Mouse (Mus musculus) heart, embryonic 12.5 days (tissue): Measurements from ENCODE around the gene Pogk. TPM values are rescaled to one million over a fixed set of nuclear protein-coding genes. Genes with fewer than 3 reads are reported as not detected.

Experiments used
- ATAC-seq: fragments of 200-750 bp; cut with Nextera tagmentation; 2 replicates; pipeline ENCODE4 v1.8.0; 2017; ENCODE audit warnings: moderate TSS enrichment, moderate library complexity; ENCODE audit not compliant: insufficient number of reproducible peaks, low FRiP score
- H3K27ac ChIP-seq: fragments of 300-500 bp; sonication (generic); 2 replicates; pipeline ENCODE4 v1.5.1; 2016; ENCODE audit warnings: mild to moderate bottlenecking, moderate library complexity; ENCODE audit not compliant: poor library complexity, severe bottlenecking
- H3K27me3 ChIP-seq: fragments of 300-500 bp; sonication (generic); replicated peaks from 2 replicates; pipeline ENCODE4 v1.6.1; 2016; ENCODE audit warnings: mild to moderate bottlenecking, moderate library complexity
- H3K36me3 ChIP-seq: fragments of 300-500 bp; sonication (generic); 2 replicates; pipeline ENCODE4 v1.6.1; 2016; ENCODE audit warnings: mild to moderate bottlenecking, moderate library complexity
- H3K4me1 ChIP-seq: fragments of 300-500 bp; sonication (generic); replicated peaks from 2 replicates; pipeline ENCODE4 v1.6.1; 2016; ENCODE audit warnings: mild to moderate bottlenecking
- H3K4me2 ChIP-seq: fragments of 300-500 bp; sonication (generic); 2 replicates; pipeline ENCODE4 v1.6.1; 2016; ENCODE audit warnings: mild to moderate bottlenecking, moderate library complexity
- H3K4me3 ChIP-seq: fragments of 300-500 bp; sonication (generic); 2 replicates; pipeline ENCODE4 v1.5.1; 2016; ENCODE audit warnings: mild to moderate bottlenecking
- H3K9ac ChIP-seq: fragments of 300-500 bp; sonication (generic); 2 replicates; pipeline ENCODE4 v1.6.1; 2016; ENCODE audit warnings: mild to moderate bottlenecking, moderate library complexity
- H3K9me3 ChIP-seq: fragments of 300-500 bp; sonication (generic); replicated peaks from 2 replicates; pipeline ENCODE4 v1.6.1; 2016; ENCODE audit warnings: mild to moderate bottlenecking, moderate library complexity
- WGBS: fragments of 180-500 bp; shearing (Covaris S2); methylation state at CpG from one replicate; pipeline ENCODE4 v1.1.7; 2016; 5-methylcytosine and 5-hydroxymethylcytosine counted together
- polyA plus RNA-seq: library from polyadenylated mRNA; unstranded; fragments of >200 nt; fragmentation: Nextera tagmentation; extraction: Ambion mirVana; gene quantifications from 2 replicates; pipeline ENCODE4 v1.2.1, GENCODE M21; 2016

Pogk gene
- polyA plus RNA-seq, 1 experiment from 2014 or later: 15.3 TPM

- no peak for ATAC-seq
Observed at GRCm38 (mm10) chr1:166346906-166347305, 62.8 kb downstream of the Pogk start.

GRCm38 (mm10) chr1:166345602-166346001, 64.1 kb downstream of the Pogk start:
- ATAC-seq: no peak
- Histone ChIP-seq H3K4me1 (no peaks in the 10 kb centered on the region), H3K4me3 (no peak overlapping the region), H3K9ac (no peak overlapping the region), H3K36me3 (no peaks in the 10 kb centered on the region), H3K9me3 (no peaks in the 10 kb centered on the region), H3K27ac (no peak overlapping the region), H3K27me3 (no peaks in the 10 kb centered on the region), H3K4me2 (no peak overlapping the region)
- WGBS: 83% methylated on average over 6 of the region's 6 CpGs

More at GRCm38 (mm10) chr1:166346906-166347305, 62.8 kb downstream of the Pogk start:
- Histone ChIP-seq H3K9ac (no peak overlapping the region), H3K4me3 (no peak overlapping the region), H3K27ac (no peak overlapping the region), H3K4me2 (no peak overlapping the region), H3K36me3 (no peaks in the 10 kb centered on the region), H3K27me3 (no peaks in the 10 kb centered on the region), H3K9me3 (no peaks in the 10 kb centered on the region), H3K4me1 (no peaks in the 10 kb centered on the region)
- WGBS: 77% methylated on average over 3 of the region's 3 CpGs

GRCm38 (mm10) chr1:166344300-166345077, 65.2 kb downstream of the Pogk start:
- no peaks in the 10 kb centered on the region for H3K36me3 ChIP-seq
- no peak overlapping the region for H3K27ac ChIP-seq
- WGBS: 83% methylated on average over 8 of the region's 8 CpGs
- no peak overlapping the region for H3K4me2 ChIP-seq
- H3K9me3 ChIP-seq: no peaks in the 10 kb centered on the region
- no peak for ATAC-seq
- no peak overlapping the region for H3K9ac ChIP-seq
- no peaks in the 10 kb centered on the region for H3K27me3 ChIP-seq
- no peaks in the 10 kb centered on the region for H3K4me1 ChIP-seq
- no peak overlapping the region for H3K4me3 ChIP-seq

- no peak for ATAC-seq
Observed at GRCm38 (mm10) chr1:166343586-166343985, 66.1 kb downstream of the Pogk start.

GRCm38 (mm10) chr1:166342539-166342938, 67.1 kb downstream of the Pogk start:
- H3K4me3 ChIP-seq: no peak overlapping the region
- no peak overlapping the region for H3K9ac ChIP-seq
- no peaks in the 10 kb centered on the region for H3K36me3 ChIP-seq
- ATAC-seq: no peak
- no peaks in the 10 kb centered on the region for H3K4me1 ChIP-seq
- no peak overlapping the region for H3K27ac ChIP-seq
- 79% methylated on average over 1 of the region's 1 CpGs for WGBS
- H3K9me3 ChIP-seq: no peaks in the 10 kb centered on the region
- H3K4me2 ChIP-seq: no peak overlapping the region
- H3K27me3 ChIP-seq: no peaks in the 10 kb centered on the region

More at GRCm38 (mm10) chr1:166343586-166343985, 66.1 kb downstream of the Pogk start:
- no peak overlapping the region for H3K4me2 ChIP-seq
- no peaks in the 10 kb centered on the region for H3K27me3 ChIP-seq
- no peaks in the 10 kb centered on the region for H3K4me1 ChIP-seq
- no peak overlapping the region for H3K4me3 ChIP-seq
- whole genome bisulfite sequencing: 79% methylated on average over 5 of the region's 5 CpGs
- H3K9ac ChIP-seq: no peak overlapping the region
- no peaks in the 10 kb centered on the region for H3K36me3 ChIP-seq
- H3K27ac ChIP-seq: no peak overlapping the region
- H3K9me3 ChIP-seq: no peaks in the 10 kb centered on the region

- no peak for ATAC-seq
- Histone ChIP-seq H3K4me1 (no peaks in the 10 kb centered on the region), H3K4me2 (no peak overlapping the region), H3K27ac (no peak overlapping the region), H3K9me3 (no peaks in the 10 kb centered on the region), H3K9ac (no peak overlapping the region), H3K27me3 (no peaks in the 10 kb centered on the region), H3K36me3 (no peaks in the 10 kb centered on the region), H3K4me3 (no peak overlapping the region)
- 61% methylated on average over 2 of the region's 2 CpGs for WGBS
Observed at GRCm38 (mm10) chr1:166342060-166342459, 67.6 kb downstream of the Pogk start.

GRCm38 (mm10) chr1:166339110-166339509, 70.6 kb downstream of the Pogk start:
- H3K9me3 ChIP-seq: no peaks in the 10 kb centered on the region
- ATAC-seq: no peak
- no peaks in the 10 kb centered on the region for H3K27me3 ChIP-seq
- WGBS: 78% methylated on average over 6 of the region's 6 CpGs
- H3K4me1 ChIP-seq: no peaks in the 10 kb centered on the region
- no peak overlapping the region for H3K9ac ChIP-seq
- H3K27ac ChIP-seq: no peak overlapping the region
- no peaks in the 10 kb centered on the region for H3K36me3 ChIP-seq
- no peak overlapping the region for H3K4me2 ChIP-seq
- no peak overlapping the region for H3K4me3 ChIP-seq

Other genes starting within 250 kb of the Pogk start
- not detected in 2 replicates for gene Mael, start 171.1 kb downstream of the Pogk start, polyA plus RNA-seq
- gene Ildr2, start 155.7 kb downstream of the Pogk start, polyA plus RNA-seq: 2.1 and 2.2 TPM in 2 replicates
- 30.3 and 32.1 TPM in 2 replicates for gene Tada1, start 30.8 kb downstream of the Pogk start, polyA plus RNA-seq
- not detected in 2 replicates for gene Gm4846, start 87.7 kb upstream of the Pogk start, polyA plus RNA-seq
- gene Gm4847, start 237.8 kb upstream of the Pogk start, polyA plus RNA-seq: not detected in 2 replicates